Mouse (Mus musculus): ENCODE measurements around the gene Lamc3.
"Not testable (repeated sequence)": the region's sequence is repeated elsewhere in the genome, so short reads cannot be mapped to it uniquely, and the experiment has no call there.

Gene Lamc3

DNA sequence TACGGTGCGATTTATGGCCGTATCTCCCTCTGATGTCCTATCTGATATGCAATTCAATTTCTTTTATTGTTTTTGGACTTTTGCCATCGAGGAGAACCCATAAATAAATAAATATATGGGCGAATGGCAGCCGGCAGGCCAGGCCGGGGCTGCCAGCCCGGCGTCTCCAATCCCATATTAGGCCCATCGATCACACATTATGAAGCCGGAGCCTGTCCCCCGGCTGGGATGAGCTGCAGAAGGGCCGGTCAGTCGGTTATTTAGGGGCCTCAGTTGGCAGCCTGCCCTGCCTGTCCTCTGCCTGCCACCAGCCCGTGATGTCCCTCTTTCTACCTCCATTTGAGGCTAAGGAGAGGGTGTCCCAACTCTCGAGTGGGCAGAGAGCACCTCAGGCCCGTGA, 8.5 kb upstream of the Lamc3 start:
- DNase-seq: no peak

- peak; percentile 68 to 72 for DNase-seq
Observed at GRCm38 (mm10) chr2:31880868-31881267, 6.2 kb upstream of the Lamc3 start.

- DNase-seq: no peak
Observed at GRCm38 (mm10) chr2:31883061-31883460, 4.0 kb upstream of the Lamc3 start.

DNA sequence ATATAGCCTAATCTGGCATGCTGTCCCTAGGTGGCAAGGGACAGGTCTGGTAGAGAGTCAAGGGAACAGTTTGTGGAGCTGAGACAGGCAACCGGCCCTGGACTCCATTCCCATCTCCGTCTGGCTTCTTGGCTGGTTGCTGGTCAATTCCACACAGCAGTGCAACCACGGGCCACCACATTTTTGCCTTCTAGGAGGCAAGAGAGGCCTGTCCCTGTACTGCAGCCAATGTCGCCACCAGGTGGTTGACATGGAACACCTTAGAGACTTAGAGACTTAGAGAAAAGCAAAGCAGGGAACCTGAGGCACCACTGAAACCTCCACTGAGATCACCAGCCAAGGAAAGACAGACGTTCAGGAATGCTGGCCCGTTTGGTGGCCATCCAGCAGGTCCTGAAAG, 2.3 kb upstream of the Lamc3 start:
- DNase-seq: peak; percentile 42 to 50

- no peak for DNase-seq
Observed at GRCm38 (mm10) chr2:31888871-31889270, 1.8 kb downstream of the Lamc3 start.

DNA sequence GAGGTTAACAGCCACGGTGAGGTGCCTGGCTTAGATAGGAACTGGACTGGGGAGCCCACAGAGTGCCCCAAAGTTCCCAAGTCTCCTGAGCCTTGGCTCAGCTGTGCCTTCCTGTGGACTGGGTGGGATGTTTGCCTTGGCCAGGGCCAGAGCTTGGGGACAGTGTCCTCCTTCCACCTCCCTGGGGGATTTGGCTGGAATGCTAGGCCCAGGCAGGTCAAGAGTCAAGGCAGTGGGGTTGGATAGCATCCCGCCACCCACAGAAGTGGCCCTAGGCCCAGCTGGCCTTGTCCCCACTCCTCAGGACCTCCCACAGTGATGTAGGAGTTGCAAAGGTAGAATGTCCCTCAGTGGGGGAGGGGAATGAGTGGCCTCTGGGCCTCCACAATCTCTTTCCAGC, 4.1 kb downstream of the Lamc3 start:
- DNase-seq: no peak

DNA sequence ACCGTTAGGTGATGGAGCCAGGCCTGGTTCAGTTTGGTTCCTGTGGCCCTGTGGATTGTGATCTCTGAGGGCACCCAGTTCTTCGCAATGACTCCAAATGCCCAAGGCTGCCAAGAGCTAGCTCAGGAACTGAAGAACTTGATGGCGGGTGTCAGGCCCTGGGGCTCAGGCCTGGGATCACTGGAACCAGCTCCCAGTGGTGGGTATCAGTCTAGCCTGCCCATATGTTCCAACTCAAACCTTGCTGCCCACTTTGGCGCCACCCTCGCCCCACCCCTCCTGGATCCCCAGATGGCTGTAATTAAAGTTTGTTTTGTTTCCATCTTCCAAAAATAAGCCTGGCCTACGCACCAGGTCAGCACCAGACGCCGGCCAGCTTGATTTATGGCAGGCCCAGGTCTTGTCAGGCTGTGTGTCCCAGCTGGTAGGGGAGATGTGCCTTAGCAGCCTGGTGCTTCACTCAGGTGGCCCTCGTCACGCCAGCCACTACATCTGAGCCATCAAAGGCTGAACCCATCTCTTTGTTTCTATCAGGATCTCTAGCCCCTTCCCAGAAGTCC, 6.1 kb downstream of the Lamc3 start:
- no peak for DNase-seq

DNA sequence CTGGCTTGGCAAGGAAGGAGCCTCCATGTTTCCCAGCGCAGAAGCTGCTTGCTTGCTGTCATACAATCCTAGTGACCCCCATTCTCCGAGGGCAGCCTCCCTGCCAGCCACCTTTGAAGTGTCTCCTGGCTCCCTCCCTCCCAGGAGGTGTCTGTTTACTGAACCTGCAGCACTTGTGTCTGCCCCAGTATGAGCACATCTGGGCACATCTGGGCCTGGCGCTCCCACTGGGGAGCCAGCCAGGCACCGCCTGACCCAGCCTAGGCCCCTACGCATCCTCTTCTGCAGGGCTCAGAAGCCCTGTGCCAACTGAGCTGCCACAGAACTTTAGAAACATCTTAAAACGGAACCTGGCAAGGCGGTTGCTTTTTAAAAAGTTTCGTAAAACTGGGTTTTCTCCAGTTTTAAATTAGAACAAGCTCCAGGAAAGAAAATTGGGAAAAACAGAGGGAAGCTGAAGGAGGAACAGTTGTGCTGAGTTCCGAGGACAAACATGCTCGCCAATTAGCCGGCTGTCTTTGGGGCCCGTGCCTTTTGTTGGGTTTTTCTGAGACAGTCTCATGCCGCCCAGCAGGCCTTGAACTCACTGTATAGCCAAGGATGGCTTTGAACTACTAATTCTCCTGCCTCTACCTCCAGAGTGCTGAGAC, 7.3 kb downstream of the Lamc3 start:
- DNase-seq: no peak

DNA sequence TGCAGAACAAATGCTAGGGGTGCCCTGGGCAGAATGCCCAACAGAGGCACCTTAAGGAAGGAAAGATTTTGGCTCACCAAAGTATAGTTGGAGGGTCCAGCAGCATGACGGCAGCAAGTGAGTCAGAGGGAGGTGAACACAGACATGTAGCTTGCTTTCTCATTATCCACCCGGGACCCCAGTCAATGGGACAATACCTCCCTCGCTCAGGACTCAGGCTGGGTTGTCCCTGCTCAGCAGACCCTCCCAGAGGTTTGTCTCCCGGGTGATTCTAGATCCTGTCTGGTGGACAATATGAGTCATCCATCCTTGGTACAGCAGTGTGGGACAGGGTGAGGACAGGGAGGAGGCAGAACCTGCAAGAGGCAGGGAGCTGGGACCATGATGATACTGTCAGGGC, 13.8 kb downstream of the Lamc3 start:
- no peak for DNase-seq

GRCm38 (mm10) chr2:31901659-31902362, 14.7 kb downstream of the Lamc3 start:
- no peak for DNase-seq

DNA sequence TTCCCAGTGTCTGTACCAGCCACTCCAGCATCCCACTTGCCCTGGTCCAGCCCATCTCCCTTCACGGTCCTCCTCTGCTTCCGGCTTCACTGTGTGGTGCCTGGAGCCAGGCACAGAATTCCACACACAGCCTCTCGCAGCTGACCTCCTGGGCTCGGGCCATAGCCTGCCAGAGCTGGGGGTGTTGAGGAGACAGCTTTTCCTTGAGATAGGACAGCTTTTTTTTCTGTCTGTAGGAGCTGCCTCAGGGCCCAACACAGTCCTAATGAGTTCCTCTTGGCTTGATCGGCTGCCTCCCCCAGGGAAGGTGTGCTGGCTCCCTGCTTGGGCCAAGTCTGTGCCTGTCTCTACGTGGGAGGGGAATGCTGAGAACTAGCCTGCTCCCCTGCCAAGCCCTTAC, 17.0 kb downstream of the Lamc3 start:
- no peak for DNase-seq

GRCm38 (mm10) chr2:31904622-31905021, 17.5 kb downstream of the Lamc3 start:
- no peak for DNase-seq

DNA sequence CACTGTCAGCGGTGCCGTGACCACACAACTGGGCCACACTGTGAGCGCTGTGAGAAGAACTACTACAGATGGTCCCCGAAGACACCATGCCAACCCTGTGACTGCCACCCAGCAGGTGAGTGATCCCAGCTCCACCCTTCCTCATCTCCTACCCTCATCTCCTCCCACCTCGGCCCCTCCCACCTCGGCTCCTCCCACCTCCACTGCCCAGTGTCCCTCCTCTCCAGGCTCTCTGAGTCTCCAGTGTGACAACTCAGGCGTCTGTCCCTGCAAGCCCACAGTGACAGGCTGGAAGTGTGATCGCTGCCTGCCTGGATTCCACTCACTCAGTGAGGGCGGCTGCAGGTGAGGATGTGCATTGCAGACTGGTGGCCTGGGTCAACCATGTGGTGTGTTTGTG, 18.6 kb downstream of the Lamc3 start:
- no peak for DNase-seq

GRCm38 (mm10) chr2:31906407-31906806, 19.3 kb downstream of the Lamc3 start:
- no peak for DNase-seq

DNA sequence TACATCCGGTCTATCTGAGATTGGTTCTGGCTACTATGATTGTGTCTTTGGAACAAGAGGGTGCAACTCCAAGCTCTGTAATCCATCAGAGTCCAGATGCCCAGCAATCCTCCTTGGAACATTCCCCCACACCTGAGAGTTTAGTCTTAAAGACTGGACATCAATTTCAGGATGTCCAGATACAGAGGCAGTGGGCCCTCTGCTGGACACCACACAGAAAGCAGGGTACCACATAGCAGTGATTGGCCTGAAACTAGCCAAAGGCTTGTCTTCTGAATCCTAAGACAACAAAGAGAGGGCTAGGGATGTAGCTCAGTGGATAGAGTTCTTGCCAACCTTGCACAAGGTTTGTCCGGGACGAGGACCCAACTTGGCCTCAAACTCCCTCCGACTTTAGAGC, 25.5 kb downstream of the Lamc3 start:
- no peak for DNase-seq

GRCm38 (mm10) chr2:31914213-31914612, 27.1 kb downstream of the Lamc3 start:
- not testable (repeated sequence) for DNase-seq

DNA sequence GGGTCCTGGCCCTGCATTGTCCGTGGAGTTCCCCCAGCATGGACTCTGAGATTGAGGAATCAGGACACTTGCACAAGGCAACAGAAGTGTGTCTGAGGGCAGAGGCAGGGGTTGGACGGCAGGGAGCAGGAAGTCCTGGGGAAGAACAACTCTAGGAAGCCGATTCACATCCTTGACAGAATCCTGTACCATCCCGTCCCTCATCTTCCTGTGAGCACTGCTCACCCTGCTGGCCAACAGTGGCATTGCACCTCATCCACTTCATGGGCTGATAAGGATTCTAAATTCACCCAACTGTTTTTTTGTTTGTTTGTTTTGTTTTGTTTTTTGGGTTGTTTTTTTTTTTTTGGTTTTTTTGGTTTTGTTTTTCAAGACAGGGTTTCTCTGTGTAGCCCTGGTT, 28.0 kb downstream of the Lamc3 start:
- DNase-seq: peak; percentile 32 to 74

- peak in 1 of 2 experiments; percentile 28 for DNase-seq
Observed at GRCm38 (mm10) chr2:31917636-31918035, 30.5 kb downstream of the Lamc3 start.

GRCm38 (mm10) chr2:31923645-31924044, 36.6 kb downstream of the Lamc3 start:
- DNase-seq: no peak

GRCm38 (mm10) chr2:31924811-31925210, 37.7 kb downstream of the Lamc3 start:
- DNase-seq: no peak

DNA sequence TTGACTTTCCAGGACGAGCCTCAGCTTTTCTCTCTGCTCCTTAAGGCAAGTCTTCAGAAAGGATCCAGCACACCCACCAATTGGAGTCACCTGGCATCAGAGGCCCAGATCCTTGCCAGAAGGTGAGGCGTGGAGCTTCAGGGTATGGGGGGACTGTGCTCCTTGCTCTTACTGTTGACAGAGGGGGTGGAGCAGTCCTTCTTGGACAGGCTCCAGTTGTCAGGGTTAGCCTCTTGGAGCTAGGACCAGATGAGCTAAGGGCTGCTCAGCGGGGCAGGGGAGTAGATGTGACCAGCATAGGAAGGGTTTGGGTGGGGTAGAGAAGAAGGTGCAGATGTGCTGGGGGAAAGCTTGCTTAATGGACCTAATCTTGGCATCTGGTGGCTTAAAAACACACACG, 38.8 kb downstream of the Lamc3 start:
- DNase-seq: no peak

- DNase-seq: no peak
Observed at GRCm38 (mm10) chr2:31929664-31930063, 42.6 kb downstream of the Lamc3 start.

- DNase-seq: no peak
Observed at GRCm38 (mm10) chr2:31934551-31934950, 47.5 kb downstream of the Lamc3 start.

DNA sequence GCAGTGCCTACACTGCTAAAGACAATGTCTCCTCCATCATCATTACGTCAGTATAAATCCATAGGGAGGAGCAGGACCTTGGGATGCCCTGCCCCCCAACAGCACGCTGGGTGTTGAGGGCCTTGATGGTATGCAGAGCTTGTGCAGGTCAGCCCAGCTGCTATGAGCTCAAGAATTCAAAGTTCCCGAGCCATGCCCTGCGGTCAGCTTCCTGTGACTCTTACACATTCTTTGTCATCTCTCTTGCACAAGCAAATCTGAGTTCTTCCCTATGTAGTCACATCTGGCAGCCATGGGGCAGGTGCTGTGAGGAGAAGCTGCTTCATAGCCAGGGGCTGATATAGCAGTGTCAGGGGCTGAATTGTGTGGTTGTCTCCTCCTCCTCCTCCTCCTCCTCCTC, 48.0 kb downstream of the Lamc3 start:
- DNase-seq: no peak

All from spleen, adult 18-20 months (tissue).